Mouse (Mus musculus) E14TG2a.4 (cell line): Measurements from ENCODE around the gene Ifitm10.
"Not testable (repeated sequence)": the region's sequence is repeated elsewhere in the genome, so short reads cannot be mapped to it uniquely, and the experiment has no call there.

Experiments used
- H3K27me3 ChIP-seq: 2 replicates; pipeline ENCODE4 v1.6.1; 2014; ENCODE audit warnings: low read length, control low read depth; ENCODE audit not compliant: insufficient read depth
- H3K36me3 ChIP-seq: 2 replicates; pipeline ENCODE4 v1.6.1; 2014; ENCODE audit warnings: low read length, control low read depth; ENCODE audit not compliant: insufficient read depth
- H3K4me1 ChIP-seq: replicated peaks from 2 replicates; pipeline ENCODE4 v1.6.1; 2014; ENCODE audit warnings: low read depth, low read length, control low read depth
- H3K4me3 ChIP-seq: replicated peaks from 2 replicates; pipeline ENCODE4 v1.5.1; 2014; ENCODE audit warnings: mild to moderate bottlenecking, low read length
- H3K9me3 ChIP-seq: 2 replicates; pipeline ENCODE4 v1.6.1; 2014; ENCODE audit warnings: low read length, control low read depth
- CTCF ChIP-seq: conservative IDR thresholded peaks from 2 replicates; pipeline ENCODE4 v1.5.1; 2014; ENCODE audit warnings: low read length
- NANOG ChIP-seq: IDR thresholded peaks from 2 replicates; pipeline ENCODE4 v1.6.1; 2014; ENCODE audit warnings: borderline replicate concordance, low read length, mixed read lengths
- POU5F1 ChIP-seq: IDR thresholded peaks from 2 replicates; pipeline ENCODE4 v1.6.1; 2014; ENCODE audit warnings: low read length, borderline replicate concordance

Gene Ifitm10

DNA sequence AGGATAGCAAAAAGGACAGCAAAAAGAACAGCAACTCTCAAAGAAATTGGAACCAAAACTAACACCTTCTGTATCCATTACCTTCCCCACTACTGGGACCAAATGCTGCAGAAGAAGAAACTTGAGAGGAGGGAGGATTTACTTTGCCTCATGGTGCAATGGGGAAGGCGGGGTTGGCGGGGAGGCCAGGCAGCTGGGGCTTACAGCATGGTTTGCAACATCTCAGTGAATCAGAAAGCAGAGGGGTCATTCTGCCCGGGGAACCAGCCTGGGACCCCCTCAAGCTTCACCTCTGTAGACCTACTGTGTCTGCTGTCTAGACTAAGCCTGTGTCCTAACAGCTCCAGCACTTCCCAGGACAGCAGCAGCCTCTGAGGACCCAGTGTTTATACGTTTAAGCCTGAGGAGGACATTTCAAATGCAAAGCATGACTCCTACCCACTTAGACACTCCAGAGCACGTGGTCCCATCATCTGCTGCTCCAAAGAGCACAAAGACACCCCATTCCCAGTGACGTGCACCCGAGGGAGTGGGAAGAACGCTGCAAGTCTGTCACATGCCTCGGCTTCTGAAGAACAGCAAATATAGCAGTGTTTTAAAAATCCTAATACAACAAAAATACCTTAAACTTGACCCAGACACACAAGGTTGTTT is 24.1 kb downstream of the Ifitm10 start:
- TF ChIP-seq CTCF = no peak

DNA sequence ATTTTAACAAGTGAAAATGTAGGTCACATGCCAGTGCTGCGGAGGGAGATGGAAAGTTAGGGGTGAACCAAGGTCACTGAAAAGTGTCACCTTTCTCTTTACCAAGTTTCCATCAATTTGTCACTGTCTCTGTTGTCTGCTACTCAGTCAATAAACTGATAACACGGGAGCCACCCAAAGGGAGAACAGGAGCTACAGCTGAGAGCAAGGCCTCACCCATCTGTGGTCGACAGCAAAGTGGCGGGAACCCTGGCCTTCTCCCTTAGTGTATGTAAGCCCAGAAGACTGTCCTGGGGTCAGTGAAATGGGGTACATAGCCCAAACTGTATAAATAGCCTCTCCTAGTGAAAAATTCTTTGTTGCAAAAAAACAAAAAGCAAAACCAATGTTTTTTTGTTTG is 26.0 kb downstream of the Ifitm10 start:
- H3K4me1 ChIP-seq = peaks cover 27% of the 10 kb centered on the region
- H3K9me3 ChIP-seq = no peaks in the 10 kb centered on the region
- H3K36me3 ChIP-seq = no peaks in the 10 kb centered on the region
- 0 out of 2 replicates have a peak, but pooled peaks cover 4% of the 10 kb centered on the region for H3K27me3 ChIP-seq
- no peak overlapping the region for H3K4me3 ChIP-seq
- TF ChIP-seq CTCF (no peak), POU5F1 (no peak), NANOG (no peak)

More for the DNA sequence above, 24.1 kb downstream of the Ifitm10 start:
- Histone ChIP-seq H3K4me1 (peaks cover 29% of the 10 kb centered on the region), H3K27me3 (0 out of 2 replicates have a peak, but pooled peaks cover 4% of the 10 kb centered on the region), H3K9me3 (no peaks in the 10 kb centered on the region), H3K4me3 (no peak overlapping the region), H3K36me3 (no peaks in the 10 kb centered on the region)

GRCm38 (mm10) chr7:142342247-142342640 is 31.3 kb downstream of the Ifitm10 start:
- H3K4me1 ChIP-seq = peaks cover 6% of the 10 kb centered on the region
- H3K27me3 ChIP-seq = peaks cover 16% of the 10 kb centered on the region; the same call in 1 of the 2 replicates
- no peaks in the 10 kb centered on the region for H3K36me3 ChIP-seq
- no peak for TF ChIP-seq CTCF
- no peak for TF ChIP-seq POU5F1
- no peak for TF ChIP-seq NANOG
- H3K9me3 ChIP-seq = no peaks in the 10 kb centered on the region
- H3K4me3 ChIP-seq = no peak overlapping the region

DNA sequence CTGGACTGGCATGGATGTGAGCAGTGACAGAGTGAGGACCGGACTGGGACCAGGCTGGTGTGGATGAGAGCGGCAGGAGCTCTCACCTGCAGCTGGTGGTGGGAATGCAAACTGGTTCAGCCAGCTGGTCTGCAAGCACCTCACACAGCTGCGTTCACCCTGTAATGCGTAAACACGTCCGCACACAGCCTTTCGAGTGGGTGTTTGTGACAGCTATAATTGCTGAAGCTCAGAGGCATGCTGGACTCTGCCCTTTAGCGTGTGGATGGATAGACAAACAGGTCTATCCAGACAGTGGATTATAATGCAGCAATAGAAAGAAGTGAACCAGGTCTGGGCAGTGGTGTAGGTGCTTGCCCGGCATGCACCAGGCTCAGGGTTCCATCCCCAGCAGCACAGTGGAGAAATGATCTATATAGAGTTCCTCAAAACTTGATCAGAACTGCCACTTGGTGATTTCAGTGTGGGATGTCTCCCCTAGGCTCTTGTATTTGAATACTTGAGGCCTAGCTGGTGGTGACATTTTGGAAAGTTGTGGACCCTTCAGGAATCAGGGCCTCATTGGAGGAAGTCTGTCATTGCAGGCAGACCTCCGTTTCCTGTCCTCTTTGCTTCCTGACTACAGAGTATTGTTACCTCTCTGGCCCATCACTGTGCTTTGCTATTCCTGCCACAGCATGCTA is 31.8 kb downstream of the Ifitm10 start:
- Histone ChIP-seq H3K36me3 (no peaks in the 10 kb centered on the region), H3K4me1 (peaks cover 6% of the 10 kb centered on the region), H3K27me3 (peaks cover 16% of the 10 kb centered on the region; the same call in 1 of the 2 replicates), H3K9me3 (no peaks in the 10 kb centered on the region), H3K4me3 (no peak overlapping the region)
- TF ChIP-seq CTCF (no peak), POU5F1 (no peak), NANOG (no peak)

DNA sequence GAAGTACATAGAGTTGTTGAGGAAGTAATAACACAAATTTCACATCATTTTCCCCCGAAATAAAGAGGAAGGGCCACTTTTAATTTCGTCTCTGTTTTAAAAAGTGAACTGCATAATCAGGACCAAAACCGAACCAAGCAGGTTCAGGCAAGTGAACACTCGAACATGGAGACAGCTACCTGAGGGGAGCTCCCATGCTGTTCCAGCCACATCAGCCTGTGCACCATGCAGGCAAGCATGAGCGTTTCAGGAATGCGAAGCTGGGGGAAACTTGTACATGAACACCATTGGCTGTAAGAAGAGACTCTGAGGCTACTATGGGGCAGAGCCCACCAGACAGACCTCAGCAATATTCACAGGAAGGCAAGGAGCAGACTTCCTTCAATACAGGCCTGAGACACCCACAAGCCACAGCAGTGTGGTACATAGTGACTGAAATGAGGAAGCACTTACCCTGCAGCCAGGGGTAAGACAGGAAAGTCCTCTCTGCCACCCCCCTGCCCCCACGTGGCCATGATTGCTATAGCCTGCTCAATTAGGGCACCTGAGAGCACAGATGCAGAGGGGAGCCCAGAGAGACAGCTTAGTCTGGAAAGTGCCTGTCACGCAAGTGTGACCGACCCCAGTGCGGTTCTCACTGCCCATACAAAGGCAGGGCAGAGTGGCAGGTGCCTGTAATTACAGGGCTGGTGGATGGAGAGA is 33.1 kb downstream of the Ifitm10 start:
- Histone ChIP-seq H3K4me1 (0 out of 2 replicates have a peak, but pooled peaks cover under 1% of the 10 kb centered on the region), H3K27me3 (peaks cover 23% of the 10 kb centered on the region; the same call in 1 of the 2 replicates), H3K36me3 (no peaks in the 10 kb centered on the region), H3K9me3 (no peaks in the 10 kb centered on the region), H3K4me3 (no peak overlapping the region)
- TF ChIP-seq NANOG = no peak
- TF ChIP-seq POU5F1 = no peak

GRCm38 (mm10) chr7:142335151-142335550 is 38.4 kb downstream of the Ifitm10 start:
- TF ChIP-seq CTCF (no peak), NANOG (no peak), POU5F1 (no peak)
- peaks cover 23% of the 10 kb centered on the region for H3K27me3 ChIP-seq
- H3K4me1 ChIP-seq = no peaks in the 10 kb centered on the region
- no peaks in the 10 kb centered on the region for H3K9me3 ChIP-seq
- H3K36me3 ChIP-seq = no peaks in the 10 kb centered on the region
- no peak overlapping the region for H3K4me3 ChIP-seq

GRCm38 (mm10) chr7:142334246-142334645 is 39.3 kb downstream of the Ifitm10 start:
- Histone ChIP-seq H3K9me3 (no peaks in the 10 kb centered on the region), H3K4me1 (no peaks in the 10 kb centered on the region), H3K27me3 (peaks cover 19% of the 10 kb centered on the region), H3K4me3 (no peak overlapping the region), H3K36me3 (no peaks in the 10 kb centered on the region)
- TF ChIP-seq NANOG (no peak), CTCF (peak; percentile 80), POU5F1 (no peak)

DNA sequence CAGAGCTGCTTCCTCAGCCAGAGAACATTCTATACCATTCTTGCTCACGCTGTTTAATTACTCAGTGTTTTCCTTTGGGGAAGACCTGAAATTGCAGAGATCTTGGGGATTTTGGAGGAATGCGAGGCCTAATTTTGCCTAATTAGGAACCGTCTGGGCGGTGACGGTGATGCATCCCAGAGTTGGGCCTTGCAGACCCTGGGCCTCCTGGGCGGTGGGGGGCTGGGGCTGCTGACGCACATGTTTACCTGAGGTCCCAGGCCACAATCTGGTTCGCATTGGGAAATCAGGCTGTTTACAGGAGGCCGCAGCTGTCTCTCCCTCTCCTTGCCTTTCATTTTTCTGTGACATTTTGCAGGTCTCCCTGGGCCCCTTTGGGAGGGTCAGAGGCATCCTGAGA is 40.8 kb downstream of the Ifitm10 start:
- H3K4me3 ChIP-seq, H3K9me3 ChIP-seq, H3K36me3 ChIP-seq, H3K4me1 ChIP-seq: not testable (repeated sequence)
- H3K27me3 ChIP-seq = peaks cover 17% of the 10 kb centered on the region
